Mouse (Mus musculus) ES-E14 (cell line): Measurements from ENCODE around the gene Mlh3.

ENCODE experiments used
- CHD2 ChIP-seq: IDR thresholded peaks from 2 replicates; pipeline ENCODE4 v1.6.1; 2014; ENCODE audit warnings: mild to moderate bottlenecking, low read depth, low read length, inconsistent platforms
- HCFC1 ChIP-seq: IDR thresholded peaks from 2 replicates; pipeline ENCODE4 v1.6.1; 2012; ENCODE audit warnings: low read length, inconsistent platforms, borderline replicate concordance; ENCODE audit not compliant: insufficient read depth
- MAFK ChIP-seq: IDR thresholded peaks from 2 replicates; pipeline ENCODE4 v1.6.1; 2014; ENCODE audit warnings: mild to moderate bottlenecking, low read depth, low read length, inconsistent platforms; ENCODE audit not compliant: insufficient read depth
- ZNF384 ChIP-seq: IDR thresholded peaks from 2 replicates; pipeline ENCODE4 v1.6.1; 2012; ENCODE audit warnings: low read depth, low read length, inconsistent platforms

DNA sequence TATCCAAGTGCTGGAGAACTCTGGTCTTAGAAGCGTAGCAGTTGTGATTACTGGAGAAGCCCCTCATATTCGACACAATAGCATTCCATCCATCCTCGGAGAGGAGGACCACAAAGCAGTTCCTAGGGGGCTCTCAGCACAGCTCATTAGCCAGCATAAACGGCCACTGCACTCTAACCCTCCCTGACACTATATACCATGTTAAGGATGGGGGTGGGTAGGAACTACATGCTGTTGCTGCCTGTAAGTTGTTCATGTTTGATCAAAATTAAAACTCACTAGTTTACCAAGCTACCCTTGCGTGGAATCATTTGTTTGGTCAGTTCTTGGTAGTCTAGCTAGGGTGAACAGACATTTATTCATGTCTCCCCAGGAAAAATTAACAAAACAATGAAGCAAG lies 5.9 kb upstream of the Mlh3 start:
- TF ChIP-seq CHD2 = no peak
- TF ChIP-seq HCFC1 = no peak
- TF ChIP-seq ZNF384 = no peak
- TF ChIP-seq MAFK = no peak
